Mouse (Mus musculus): Measurements from ENCODE around the gene Rreb1.

The Rreb1 gene

DNA sequence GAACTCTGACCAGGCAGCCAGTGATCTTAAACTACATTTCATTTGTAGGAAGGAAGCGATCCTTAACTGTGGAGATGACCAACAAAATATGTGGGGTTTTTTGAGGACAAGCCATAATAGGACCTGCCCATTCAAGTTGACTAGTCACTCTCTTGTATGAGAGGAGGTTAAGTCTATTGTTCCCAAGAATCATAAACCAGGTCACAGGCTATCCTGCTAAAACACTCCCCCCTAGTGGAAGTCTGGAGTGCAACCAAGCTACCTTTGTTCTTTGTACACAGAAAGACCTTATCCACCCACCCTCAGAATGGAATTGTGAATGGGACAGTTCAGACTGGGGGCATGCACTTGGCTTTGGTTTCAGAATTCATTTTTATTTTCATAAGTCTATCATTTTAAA, 166.1 kb downstream of the Rreb1 start:
- DNase-seq (ENCODE audit: low spot score): peak; percentile 74

DNA sequence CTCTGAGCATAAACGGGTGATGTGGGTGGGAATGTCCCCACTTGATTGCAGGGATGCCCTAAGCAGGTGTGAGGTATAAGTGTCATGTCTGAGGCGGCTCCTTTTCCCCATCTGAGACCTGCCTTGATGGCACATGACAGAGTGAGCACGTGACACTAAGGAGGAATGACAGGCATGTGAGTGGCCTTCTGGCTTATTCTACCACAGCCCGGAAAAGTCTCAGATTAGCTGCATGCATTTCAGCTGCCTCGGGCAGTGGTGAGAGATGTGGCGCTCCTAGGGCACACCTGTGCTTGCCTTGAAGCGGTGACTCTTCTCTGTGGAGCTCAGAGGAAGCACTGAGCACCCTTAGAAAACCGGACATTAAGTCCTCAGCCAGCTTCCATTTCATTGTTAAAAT, 167.2 kb downstream of the Rreb1 start:
- no peak for DNase-seq (ENCODE audit: low spot score)

DNA sequence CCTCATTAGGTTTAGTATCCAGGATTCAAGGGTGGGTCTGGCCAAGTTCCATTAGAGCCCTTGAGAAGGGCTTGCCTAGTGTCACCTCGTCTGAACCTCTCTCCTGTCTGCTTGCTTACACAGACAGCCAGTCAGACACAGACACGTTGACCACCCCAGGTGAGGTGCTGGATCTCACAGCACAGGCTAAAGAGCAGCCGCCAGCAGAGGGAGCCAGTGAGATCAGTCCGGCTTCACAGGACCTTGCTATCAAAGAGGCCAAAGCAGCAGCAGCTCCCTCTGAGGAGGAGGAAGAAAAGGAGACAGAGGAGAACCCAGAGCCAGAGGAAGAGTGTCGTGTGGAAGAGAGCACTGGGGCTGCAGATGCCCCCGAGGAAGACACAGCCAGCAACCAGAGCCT, 168.5 kb downstream of the Rreb1 start:
- peak; percentile 73 for DNase-seq (ENCODE audit: low spot score)

DNA sequence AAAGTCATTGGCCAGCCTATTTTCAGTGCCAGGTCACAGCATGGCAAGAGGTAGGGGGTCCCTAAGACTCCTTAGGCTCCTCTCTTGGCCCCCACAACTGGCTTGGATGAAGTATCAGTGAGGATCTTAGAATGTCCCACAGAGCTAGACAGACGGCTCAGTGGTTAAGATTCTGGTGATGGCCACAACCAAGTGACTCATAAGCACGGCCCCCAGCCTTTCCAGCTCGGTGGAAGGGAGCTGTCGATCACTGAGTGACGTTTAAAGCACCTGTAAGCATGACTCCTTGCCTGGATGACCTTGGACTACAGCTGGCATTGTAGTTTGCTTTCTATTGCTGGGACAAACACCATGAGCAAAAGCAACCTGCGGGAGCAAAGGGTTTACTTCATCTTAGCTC, 174.8 kb downstream of the Rreb1 start:
- DNase-seq (ENCODE audit: low spot score): no peak

DNA sequence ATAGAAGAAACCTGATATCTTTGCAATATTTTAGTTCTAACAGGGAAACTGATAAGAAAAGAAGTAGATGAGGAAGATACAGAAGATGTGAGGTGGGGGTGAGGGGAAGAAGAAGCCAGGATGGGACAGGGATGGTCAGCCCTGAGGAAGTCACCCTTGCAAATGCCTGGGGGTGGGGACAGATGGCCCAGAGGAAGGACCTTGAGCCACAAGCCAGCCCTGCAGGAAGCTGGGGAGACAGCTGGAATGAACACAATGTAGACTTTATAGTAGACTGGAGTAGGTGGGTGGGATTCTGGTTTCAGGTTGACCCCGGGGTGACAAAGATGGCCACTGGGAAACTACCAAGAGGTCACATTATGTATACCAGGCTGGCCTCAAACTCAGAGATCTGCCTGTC, 176.1 kb downstream of the Rreb1 start:
- DNase-seq (ENCODE audit: low spot score): no peak

DNA sequence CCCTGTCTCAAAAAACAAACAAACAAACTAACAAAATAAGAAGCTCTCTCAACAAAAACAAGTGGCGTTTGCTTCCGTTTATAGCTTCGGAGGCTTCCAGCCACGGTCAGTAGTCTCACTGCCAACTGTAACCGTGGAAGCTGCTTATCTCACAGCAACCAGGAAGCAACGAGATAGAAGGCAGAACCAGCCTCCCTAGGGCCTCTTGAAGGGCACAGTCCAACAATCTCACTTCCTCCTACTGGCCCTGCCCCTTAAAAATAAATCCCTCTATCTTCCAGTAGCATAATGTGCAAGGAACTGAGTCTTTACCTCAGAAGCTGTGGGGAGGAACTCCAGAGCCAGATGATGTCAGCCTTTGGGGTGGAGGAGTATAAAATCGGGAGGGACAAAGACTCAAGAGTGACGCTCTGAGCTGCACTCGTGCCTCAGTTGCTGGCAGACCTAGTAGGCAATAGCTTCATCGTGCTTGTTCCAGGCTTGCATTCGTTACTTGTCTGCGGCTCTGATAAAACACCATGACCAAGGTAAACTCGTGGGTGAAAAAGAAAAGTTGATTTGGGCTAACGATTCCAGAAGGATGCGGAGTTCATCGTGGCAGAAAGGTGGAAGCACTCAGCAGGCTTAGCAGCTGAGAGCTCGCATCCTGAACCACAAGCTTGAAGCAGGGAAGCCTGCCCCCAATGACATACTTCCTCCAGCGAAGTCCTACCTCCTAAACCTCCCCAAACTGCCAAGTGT, 180.5 kb downstream of the Rreb1 start:
- DNase-seq (ENCODE audit: low spot score): no peak

DNA sequence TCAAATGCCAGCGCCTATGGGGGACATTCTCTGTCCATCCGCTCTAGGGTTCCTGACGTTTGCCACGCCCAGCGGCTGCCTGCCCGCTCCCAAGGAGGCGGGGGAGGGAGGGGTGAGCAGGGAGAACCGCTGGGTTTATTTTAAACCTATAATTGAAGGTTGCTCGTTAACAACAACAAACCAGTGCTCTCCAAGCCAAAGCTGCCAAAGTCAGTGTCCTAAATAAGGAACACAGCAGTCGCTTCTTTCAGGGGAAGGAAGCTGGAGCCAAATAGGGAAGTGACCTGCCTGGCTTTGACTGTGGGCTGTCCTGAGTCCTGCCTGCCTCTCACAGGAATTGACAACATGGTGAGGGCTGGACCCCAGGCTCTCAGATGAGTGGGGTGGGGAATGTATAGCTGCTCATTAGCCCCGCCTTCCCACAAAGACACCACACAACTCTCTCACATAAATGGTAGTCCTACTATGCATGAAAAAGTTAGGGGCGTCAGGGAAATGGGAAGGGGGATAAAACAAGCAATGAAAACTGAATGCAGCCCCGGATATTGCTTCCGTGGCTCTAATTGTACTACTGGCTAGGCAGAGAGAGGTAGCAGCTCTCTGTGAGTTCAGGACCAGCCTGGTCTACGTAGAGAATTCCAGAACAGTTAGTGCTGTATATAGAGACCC, 181.2 kb downstream of the Rreb1 start:
- DNase-seq (ENCODE audit: low spot score): no peak

DNA sequence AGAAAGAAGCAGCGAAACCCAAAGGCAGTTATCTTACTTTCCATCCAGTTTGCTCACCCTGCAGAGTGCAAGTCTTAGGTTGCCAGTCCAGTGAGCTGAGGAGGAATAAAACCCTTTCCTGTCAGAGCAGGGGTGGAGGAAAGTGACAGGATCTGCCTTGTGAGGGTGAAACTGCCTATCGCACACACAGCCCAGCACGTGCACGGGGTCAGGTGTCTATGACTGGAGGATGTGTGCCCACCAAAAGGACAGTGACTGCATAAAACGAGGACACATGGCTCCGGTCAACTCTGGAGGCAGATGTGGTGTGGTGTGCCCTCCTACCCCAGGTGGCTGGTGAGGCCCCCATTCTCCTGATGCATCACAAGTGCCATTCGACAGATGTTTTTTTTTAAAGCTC, 181.7 kb downstream of the Rreb1 start:
- no peak for DNase-seq (ENCODE audit: low spot score)

DNA sequence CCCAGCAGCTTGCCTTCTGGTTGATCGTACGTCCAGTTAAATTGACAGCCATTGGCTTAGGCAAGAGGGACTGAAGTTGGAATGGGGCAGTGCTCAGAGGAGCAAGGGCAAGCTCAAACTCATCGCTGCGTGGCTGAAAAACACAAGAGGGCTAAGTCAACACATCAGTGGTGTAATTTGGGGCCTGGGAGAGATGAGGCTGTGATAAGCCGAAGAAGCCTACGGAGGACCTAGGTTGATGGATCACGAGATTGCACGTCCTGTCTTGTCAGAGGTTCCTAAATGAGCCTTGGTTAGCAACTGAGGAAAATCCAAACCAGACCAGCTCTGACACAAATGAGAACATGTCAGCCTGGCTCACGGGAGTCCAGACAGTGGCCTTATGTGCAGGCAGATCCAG, 184.3 kb downstream of the Rreb1 start:
- no peak for DNase-seq (ENCODE audit: low spot score)

DNA sequence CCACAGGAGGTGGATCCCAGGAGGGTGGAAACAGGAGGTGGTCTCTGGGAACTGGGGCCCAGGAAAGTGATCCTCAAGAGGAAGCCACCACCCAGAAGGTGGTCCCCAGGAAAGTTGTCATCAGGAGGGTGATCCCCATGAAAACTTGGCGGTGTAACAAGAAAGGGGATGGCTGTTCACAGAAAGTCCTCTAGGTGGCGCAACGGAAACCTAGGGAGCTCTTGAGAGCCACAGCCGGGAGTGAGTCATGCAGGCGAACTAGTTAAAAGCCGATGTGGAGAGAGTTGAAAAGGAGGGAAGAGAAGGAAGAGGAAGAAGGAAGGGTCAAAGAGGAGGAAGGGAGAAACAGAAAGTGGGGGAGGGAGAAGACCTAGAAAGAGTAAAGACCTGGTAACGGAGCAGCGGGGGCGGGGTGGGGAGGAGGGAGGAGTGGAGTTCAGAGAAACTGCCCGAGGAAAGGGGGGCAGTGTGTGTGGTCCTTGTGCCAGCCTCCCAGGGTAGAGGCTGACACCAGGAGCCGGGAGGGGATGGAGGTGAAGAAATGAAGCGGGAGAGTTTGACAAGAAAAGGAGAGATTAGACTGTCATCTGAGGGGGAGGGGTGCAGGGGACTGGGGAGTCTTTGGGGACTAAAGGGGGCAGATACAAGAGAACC, 185.3 kb downstream of the Rreb1 start:
- DNase-seq (ENCODE audit: low spot score): peak; percentile 89

DNA sequence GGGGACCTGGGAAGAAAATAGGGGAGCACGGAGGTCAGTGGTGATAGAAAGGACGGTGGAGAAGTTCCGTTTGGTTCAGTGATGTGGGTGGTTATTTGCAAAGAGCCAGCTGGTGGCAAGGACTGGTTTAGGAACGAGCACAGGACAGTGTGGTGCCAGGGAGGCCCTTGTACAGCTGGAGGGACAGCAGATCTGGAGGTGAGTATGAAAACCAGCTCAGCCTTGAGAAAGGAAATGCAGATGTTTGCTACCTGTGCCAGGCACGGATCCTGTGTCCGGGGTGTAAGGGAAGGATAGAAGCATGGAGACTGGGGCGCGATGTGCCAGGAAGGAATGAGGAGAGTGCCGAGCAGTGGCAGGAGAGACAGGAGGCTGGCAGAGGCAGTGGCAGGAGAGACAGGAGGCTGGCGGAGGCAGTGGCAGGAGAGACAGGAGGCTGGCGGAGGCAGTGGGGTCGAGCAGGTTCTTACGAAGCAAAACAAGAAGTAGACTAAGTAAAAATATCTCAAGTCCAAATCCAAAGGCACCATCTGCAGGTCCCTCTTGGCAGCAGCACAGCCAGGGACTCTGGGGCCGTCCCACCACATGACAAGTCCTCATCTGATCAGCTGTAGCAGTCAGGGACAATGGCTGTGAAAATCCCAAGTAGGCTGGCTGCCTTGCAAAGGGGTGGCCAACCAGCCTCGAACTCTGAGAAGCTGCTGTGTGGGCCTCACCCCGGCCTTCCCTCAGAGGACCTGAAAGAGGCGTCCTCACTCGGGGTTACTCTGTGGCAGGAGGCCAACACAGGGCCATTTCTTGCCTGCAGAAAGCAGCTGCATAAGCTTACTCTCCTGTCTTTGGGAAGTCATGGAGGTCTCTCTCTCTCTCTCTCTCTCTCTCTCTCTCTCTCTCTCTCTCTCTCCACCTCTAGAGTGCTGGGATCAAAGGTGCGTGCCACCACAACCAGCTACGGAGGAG, 186.2 kb downstream of the Rreb1 start:
- DNase-seq (ENCODE audit: low spot score): no peak

DNA sequence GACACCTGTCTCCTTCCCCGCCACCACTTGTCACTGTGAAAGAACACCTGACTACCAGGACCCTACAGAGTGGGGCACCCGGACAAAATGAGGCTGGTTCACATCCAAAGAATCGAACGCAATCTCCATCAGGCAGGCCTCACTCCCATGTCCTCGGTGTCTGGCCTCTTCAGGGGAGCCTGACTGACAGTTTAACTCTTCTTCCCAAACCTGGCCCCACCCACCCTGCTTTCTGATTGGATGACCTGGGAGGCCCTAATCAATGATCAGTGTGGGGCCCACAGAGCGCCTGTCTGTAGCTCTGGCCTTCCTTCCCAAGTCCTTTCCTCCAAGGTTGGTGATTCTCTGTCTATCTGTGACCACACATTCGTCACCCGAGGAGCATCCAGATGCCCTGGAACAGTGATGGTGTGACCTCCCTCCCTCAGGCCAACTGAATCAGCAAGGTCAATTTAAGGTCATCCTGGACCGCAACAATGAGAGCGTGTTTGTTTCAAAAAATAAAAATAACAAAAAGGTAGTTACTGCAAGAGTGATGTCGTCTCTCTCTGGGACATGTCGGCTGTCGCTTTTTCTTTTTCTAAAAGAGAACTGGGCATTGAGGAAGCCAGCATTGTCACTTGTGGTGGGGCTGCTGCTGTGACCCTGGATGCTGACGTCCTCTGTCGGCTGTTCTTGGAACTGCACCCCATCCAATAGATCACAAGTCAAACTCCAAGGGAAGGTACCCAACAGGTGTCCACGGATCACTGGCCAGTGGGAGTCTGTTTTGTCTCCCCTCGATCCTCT, 187.1 kb downstream of the Rreb1 start:
- no peak for DNase-seq (ENCODE audit: low spot score)

DNA sequence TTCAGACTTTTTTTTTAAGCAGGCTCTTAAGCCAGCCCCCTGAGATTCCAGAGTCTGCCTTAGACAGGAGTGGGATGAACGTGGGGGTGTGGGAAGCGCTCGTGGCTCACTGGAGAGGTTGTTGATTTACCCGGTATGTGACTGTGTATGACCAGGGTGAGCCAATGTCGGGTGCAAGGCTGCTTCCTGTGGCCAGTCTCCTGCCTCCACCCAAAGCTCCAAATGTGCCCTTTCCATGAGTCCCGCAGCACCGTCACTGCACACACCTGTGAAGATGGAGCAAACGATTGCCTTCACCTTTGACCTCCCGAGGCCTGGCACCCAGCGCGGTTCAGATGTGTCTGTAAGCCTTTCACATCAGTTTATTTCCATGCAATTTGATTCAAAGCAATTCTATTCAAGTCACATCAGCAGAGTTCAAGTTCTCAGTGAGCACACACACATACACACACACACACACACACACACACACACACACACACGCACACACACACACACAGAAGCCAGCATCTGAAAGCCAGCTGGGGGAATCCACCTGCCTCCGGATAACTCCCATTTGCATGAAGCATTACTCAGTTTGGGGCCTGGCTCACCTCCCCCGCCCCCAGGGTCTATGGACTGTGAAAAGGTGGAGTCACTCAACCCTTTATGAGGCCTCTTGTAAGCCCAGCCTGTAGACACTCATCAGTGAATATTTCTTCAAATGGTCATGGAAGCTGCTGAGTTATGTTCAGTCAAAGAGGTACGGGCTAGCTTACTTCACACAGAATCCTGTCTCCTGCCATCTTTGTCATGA, 188.3 kb downstream of the Rreb1 start:
- DNase-seq (ENCODE audit: low spot score): no peak

DNA sequence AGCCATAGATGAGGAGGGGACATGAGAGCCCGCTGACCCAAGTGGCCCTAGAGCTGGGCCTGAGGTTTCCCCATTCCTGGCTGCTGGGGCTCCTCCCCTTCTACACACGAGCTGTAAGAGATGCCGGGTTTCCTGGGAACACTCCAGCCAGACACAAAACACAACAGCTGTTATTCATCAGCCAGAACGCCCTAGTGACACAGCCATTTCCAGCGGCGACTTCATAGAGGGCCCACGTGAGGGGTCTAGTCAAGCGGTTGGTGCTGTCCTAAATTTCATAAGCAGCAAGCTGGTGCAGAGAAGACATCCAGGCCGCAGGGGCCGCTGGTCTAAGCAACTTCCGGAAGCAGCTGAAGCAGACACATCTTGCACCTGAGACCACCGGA, 188.8 kb downstream of the Rreb1 start:
- no peak for DNase-seq (ENCODE audit: low spot score)

DNA sequence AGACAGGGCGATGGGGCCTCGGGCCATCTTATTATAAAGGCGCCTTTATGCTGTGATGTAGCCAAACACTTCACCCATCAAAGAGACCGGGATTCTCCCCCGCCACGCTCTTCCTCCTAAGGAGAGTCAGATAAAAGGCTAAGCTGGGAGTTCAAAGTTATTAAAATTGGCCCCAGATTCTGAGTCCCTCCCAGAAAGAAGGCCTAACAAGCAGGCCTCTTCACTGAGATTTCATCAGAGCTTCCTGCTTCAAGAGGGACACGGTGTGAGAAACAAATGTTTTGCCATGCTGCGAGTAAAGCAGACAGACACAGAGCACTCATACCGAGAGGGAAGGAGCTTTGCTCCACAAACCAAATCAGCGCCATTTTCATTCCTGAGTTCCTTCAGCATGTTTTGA, 189.4 kb downstream of the Rreb1 start:
- no peak for DNase-seq (ENCODE audit: low spot score)

DNA sequence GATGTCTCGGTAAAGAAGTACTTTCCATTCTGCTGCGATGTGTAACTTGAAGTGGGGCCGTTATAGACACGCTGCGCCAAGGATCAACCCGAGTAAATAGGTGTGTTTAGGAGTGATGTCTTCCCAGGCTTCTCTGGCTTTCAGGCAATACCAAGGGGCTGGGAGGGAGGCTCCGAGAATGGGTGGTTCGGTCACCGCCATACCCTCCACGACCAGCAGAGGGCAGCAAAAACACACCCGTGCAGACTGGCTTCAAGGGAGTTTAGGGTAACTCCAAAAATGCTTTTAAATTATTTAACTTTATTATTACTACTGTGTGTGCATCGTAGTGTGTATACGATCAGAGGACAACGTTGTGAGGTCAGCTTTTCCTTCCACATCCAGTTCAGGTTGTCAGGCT, 191.1 kb downstream of the Rreb1 start:
- peak; percentile 74 for DNase-seq (ENCODE audit: low spot score)

DNA sequence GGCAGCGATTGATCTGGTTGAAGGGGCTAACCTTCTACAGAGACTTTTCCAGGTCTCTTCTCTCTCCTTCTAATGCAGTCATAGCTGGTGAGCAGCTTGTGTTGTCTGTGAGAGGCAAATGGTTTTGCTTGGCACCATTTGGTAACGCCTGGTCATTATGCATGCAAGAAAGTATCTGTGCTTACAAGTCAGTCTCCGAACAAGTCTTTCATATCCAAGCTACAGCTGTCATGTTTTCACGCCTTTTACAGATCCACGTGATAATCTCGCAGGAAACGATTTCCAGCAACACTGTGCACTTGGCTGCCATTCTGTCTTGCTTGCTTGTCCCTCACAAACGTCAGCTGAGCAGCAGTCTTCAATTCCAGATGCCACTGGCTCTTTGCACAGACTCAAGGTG, 191.8 kb downstream of the Rreb1 start:
- DNase-seq (ENCODE audit: low spot score): no peak

DNA sequence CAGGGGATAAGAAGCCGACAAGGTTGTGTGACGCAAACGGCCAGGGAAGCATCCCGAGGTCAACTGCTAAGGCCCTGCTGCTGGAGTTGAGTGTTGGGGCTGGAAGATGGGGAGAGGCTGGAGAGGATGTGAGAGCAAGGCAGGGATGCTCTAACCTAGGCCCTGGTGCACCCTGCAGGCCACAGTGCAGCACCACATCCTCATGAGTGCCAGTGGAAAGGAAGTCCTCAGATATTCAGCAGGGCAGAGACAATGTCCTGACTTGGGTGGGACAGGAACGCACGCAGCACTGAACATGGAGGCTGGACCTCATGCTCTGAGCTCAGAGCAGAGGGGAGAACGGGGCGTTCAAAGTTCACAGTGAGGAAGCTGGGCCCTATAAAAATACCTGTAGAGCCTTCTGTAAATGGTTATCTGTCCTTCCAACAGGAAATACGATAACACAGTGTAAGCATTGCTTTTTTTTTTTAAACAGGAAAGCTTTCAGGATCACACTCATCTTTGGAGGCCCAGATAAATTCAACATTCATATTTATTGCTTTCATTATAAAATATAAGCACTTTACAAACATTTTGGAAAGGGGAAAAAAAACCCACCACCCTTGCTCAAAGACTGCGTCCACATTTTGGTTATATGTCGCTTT, 192.8 kb downstream of the Rreb1 start:
- no peak for DNase-seq (ENCODE audit: low spot score)

DNA sequence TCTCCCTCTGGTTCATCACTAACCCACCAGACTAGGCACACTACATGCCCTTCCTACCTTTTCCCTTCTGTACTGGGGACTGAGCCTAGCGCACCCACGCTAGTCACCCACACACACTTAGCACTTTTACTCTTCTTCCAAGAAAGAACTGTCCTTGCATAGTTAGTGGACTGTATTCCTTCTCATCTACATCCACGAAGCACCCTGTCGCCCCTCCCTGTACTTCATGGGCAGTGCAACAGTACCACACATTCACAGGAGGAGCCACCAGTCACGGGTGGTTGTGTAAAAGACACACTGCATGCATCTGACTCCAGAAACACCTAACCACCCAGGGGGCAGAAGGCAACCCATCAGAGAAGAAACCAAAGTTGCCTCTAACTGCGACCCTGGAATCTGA, 195.8 kb downstream of the Rreb1 start:
- DNase-seq (ENCODE audit: low spot score): no peak

DNA sequence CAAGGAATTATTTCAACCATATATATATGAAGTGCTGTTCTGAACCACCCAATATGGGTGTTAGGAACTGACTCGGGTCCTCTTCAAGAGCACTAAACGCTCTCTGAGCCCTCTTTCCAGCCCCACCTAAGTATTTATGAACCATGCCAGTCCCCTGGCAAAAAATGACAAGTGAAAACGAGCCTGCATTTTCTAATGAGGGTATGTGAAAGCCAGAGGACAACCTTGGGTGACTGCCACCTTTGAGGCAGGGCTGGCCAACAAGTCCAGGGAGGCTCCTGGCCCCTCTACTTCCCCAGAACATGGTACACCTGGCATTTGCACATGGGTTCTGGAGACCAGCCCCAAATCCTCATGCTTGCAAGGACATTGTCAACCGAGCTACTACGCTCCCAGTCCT, 196.5 kb downstream of the Rreb1 start:
- DNase-seq (ENCODE audit: low spot score): no peak
